Mouse (Mus musculus): ENCODE data around the gene Iqce. TPM values are rescaled to one million over a fixed set of nuclear protein-coding genes. Genes with fewer than 3 reads are reported as not detected.
"Not testable (repeated sequence)": the region's sequence is repeated elsewhere in the genome, so short reads cannot be mapped to it uniquely, and the experiment has no call there.

Gene Iqce
- total and polyA plus RNA-seq, 3 experiments = 13.5 to 23.5 (median 19.6) TPM

- peak; percentile 100 for DNase-seq
Observed at GRCm38 (mm10) chr5:140704378-140705251, 2.4 kb upstream of the Iqce start, which contains the start of gene Brat1. TSS of gene Brat1 (plus strand) at chr5:140705011.

DNA sequence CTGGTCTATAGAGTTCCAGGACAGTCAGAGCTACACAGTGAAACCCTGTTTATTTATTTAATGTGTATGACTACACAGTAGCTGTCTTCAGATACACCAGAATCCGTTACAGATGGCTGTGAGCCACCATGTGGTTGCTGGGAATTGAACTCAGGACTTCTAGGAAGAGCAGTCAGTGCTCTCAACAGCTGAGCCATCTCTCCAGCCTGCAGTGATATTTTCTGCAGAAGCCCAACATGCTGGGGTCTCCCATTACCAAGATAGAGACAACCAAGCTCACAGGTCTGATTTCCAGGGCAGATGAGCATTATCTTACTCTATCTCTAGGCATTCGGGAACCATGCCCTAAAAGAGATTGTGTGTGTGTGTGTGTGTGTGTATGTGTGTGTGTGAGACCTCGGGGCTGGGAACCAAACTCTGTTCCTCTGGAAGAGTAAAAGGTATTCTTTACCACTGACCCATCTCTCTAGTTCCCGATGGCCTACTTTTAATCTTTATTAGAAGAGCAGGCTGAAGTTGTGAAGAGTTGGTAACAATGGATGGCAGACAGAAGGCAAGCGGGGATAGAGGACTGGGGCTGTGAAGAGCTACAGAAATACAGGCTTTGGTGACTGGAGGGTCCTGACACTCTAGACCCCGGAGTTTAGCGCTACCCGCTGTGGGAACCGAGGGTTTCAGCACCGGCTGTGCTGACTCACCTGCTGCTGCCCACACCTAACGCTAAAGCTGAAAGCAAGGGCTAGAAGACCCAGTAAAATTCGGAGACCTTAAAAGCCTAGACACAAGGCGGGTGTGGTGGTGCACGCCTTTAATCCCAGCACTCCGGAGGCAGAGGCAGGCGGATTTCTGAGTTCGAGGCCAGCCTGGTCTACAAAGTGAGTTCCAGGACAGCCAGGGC is 1.6 kb upstream of the Iqce start:
- DNase-seq = no peak

DNA sequence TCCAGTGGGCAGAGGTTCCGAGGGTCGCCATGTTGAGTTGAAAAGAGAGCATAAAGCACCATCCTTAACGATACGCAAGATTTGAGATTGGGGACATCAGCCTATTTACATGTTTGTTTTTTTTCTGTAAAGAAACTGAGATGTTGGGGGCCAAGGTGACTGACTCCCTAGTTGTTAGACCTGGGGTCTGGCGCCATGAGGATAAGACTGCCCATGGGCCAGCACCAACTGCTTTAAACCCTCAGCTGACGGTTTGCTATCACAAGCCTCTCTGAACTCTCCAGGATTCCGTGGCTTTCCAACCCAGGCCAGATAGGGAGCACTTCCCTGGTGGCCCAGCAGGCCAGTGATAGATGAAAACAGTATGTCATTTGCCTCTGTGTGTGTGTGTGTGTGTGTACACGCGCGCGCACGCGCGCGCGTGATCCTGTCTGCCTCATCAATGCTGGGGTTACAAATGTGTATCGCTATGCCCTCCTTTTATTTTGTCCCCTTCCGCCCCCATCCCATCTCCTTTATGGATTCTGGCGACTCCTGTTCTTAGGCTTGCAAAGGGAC is 519 bp upstream of the Iqce start:
- no peak for DNase-seq

- DNase-seq = no peak
Observed at GRCm38 (mm10) chr5:140701661-140702060, 517 bp downstream of the Iqce start.

GRCm38 (mm10) chr5:140699776-140700175 is 2.4 kb downstream of the Iqce start:
- DNase-seq = no peak

GRCm38 (mm10) chr5:140695987-140696386 is 6.2 kb downstream of the Iqce start:
- no peak for DNase-seq

GRCm38 (mm10) chr5:140688434-140688833 is 13.7 kb downstream of the Iqce start:
- no peak for DNase-seq

- DNase-seq = no peak
Observed at GRCm38 (mm10) chr5:140684343-140685148, 17.6 kb downstream of the Iqce start.

GRCm38 (mm10) chr5:140682113-140682512 is 20.1 kb downstream of the Iqce start:
- no peak for DNase-seq

- no peak for DNase-seq
Observed at GRCm38 (mm10) chr5:140680950-140681349, 21.2 kb downstream of the Iqce start.

DNA sequence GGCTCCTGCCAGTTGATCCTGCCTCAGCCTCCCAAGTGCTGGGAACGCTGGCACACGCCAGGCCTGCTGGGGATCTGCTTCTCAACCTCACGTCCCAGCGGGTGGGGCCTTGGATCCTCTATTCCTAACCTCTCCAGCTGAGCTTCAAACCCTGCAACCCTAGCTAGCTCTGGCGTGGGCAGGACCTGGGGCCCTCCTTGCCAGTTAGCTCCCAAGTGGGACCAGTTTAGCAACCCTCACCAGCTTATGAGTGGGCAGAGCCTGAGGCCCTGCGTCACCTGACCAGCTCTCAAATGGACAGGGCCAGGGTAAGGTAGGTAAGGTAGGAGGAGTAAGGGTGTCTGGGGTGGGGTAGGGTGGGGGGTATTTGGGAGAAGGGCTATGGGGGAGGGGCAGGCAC is 22.1 kb downstream of the Iqce start:
- peak; percentile 28 for DNase-seq

DNA sequence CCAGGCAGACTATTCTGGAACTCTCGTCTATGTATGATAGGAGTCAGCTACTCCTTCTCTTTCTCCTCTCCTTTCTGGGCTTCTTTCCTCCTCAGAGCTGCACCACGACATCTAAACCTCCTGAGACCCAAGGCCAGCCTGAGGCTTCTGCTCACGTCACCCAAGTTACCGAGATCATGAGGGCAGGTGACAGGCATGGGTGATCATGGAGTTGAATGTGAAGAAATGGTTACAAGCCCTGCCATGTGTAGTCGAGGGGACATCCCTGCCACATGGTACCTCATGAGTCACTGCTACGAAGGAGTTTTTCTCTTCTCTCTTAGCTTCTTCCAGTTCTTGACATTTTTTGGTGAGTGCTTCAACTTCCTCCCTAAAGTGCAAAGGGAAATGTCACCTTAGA is 25.0 kb downstream of the Iqce start:
- no peak for DNase-seq

GRCm38 (mm10) chr5:140675640-140676039 is 26.5 kb downstream of the Iqce start:
- no peak for DNase-seq

GRCm38 (mm10) chr5:140675079-140675478 is 27.1 kb downstream of the Iqce start:
- DNase-seq = no peak

GRCm38 (mm10) chr5:140674036-140674435 is 28.1 kb downstream of the Iqce start:
- DNase-seq = no peak

GRCm38 (mm10) chr5:140672603-140673002 is 29.6 kb downstream of the Iqce start:
- DNase-seq = not testable (repeated sequence)

DNA sequence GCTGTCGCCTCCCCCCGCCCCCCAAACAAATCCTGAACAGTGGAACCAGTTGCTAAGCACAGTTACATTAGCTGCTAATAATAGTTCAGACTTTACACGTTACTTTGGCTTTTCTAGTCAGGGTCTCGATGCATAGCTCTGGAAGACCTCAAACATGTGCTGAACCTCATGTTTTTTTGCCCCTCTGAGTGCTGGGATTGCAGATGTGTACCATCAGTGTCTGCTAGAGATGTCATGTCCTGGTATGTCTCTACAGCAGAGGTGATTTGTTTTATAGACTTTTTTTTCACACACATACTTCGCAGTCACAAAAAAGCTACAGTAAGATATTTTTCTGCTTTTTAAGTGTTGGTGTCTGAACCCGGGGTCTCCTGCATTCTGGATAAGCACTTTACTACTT is 30.1 kb downstream of the Iqce start:
- DNase-seq = no peak

GRCm38 (mm10) chr5:140663621-140664180 is 38.5 kb downstream of the Iqce start:
- DNase-seq = peak; percentile 70

DNA sequence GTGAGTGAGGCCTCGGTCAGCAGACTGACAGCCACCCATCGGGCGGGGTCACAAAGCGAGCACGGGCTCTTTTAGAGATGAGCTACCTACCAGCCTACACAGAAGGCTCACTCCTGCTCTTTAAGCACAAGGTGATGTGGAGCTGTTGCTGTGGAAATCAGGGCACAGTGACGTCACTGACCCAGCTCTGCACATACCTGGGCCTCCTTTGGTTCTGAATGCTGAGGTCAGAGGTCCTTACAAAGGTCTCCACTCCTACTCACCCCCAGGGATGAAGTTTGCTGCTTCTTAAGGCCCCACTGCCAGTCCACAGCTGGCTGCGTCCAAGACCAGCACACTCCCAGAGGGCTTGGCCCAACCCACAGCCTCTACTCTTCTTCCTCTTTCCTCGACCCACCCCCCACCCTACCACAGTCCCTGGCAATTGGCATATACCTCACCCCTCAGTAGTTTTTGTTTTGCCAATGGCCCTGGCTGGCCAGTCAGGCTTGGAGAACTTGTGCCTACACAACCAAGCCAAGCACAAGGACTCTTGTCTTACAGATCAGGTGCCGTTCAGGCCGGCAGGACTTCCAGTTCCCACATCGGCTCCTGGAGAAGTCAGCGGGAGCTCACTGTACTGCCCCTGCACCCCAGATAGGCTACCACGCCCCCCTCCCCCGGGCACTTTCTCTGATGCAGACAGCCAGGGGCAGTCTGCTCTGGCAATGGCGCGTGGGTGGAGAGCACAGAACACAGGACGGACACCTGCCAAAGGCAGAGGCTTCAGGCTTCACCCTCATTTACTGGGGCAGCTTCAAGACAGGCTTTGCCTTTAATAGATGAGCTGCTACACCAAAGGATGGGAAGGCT is 39.2 kb downstream of the Iqce start:
- no peak for DNase-seq
